Mouse (Mus musculus) embryonic facial prominence, embryonic 10.5 days (tissue): Measurements from ENCODE around the gene Lpp. TPM values are rescaled to one million over a fixed set of nuclear protein-coding genes. Genes with fewer than 3 reads are reported as not detected.

Source experiments
- DNase-seq: peaks from one replicate; pipeline ENCODE4 v3.0.0-alpha.2; 2017; ENCODE audit warnings: low spot score
- H3K27ac ChIP-seq: fragments of 300-500 bp; sonication (generic); replicated peaks from 2 replicates; pipeline ENCODE4 v1.5.1; 2016; ENCODE audit warnings: mild to moderate bottlenecking
- H3K27me3 ChIP-seq: fragments of 300-500 bp; sonication (generic); replicated peaks from 2 replicates; pipeline ENCODE4 v1.6.1; 2016; ENCODE audit warnings: low read depth, mild to moderate bottlenecking; ENCODE audit not compliant: poor library complexity, severe bottlenecking
- H3K36me3 ChIP-seq: fragments of 300-500 bp; sonication (generic); replicated peaks from 2 replicates; pipeline ENCODE4 v1.6.1; 2016; ENCODE audit warnings: mild to moderate bottlenecking, moderate library complexity
- H3K4me1 ChIP-seq: fragments of 300-500 bp; sonication (generic); 2 replicates; pipeline ENCODE4 v1.6.1; 2016
- H3K4me3 ChIP-seq: fragments of 300-500 bp; sonication (generic); 2 replicates; pipeline ENCODE4 v1.5.1; 2016; ENCODE audit warnings: mild to moderate bottlenecking, moderate library complexity
- H3K9me3 ChIP-seq: fragments of 300-500 bp; sonication (generic); 2 replicates; pipeline ENCODE4 v1.6.1; 2016; ENCODE audit warnings: mild to moderate bottlenecking
- WGBS: fragments of 180-500 bp; shearing (Covaris S2); methylation state at CpG from one replicate; pipeline ENCODE4 v1.1.7; 2016; 5-methylcytosine and 5-hydroxymethylcytosine counted together
- polyA plus RNA-seq: library from polyadenylated mRNA; unstranded; fragments of >200 nt; fragmentation: Nextera tagmentation; extraction: Ambion mirVana; gene quantifications from 2 replicates; pipeline ENCODE4 v1.2.1, GENCODE M21; 2016

Lpp gene
- polyA plus RNA-seq, 1 experiment from 2014 or later, result 43.5 TPM

- Histone ChIP-seq H3K4me3 (no peak overlapping the region), H3K36me3 (peaks cover 10% of the 10 kb centered on the region), H3K9me3 (no peaks in the 10 kb centered on the region), H3K27ac (no peak overlapping the region), H3K27me3 (no peaks in the 10 kb centered on the region), H3K4me1 (no peaks in the 10 kb centered on the region)
- 85% methylated on average over 2 of the region's 2 CpGs for WGBS
- no peak for DNase-seq
Measured at GRCm38 (mm10) chr16:24766596-24766995, 373.3 kb downstream of the Lpp start.

GRCm38 (mm10) chr16:24777053-24777452 lies 383.7 kb downstream of the Lpp start:
- H3K9me3 ChIP-seq, result no peaks in the 10 kb centered on the region
- no peaks in the 10 kb centered on the region for H3K36me3 ChIP-seq
- no peaks in the 10 kb centered on the region for H3K4me1 ChIP-seq
- H3K4me3 ChIP-seq, result no peak overlapping the region
- no peak overlapping the region for H3K27ac ChIP-seq
- H3K27me3 ChIP-seq, result no peaks in the 10 kb centered on the region
- 90% methylated on average over 2 of the region's 2 CpGs for WGBS
- no peak for DNase-seq

DNA sequence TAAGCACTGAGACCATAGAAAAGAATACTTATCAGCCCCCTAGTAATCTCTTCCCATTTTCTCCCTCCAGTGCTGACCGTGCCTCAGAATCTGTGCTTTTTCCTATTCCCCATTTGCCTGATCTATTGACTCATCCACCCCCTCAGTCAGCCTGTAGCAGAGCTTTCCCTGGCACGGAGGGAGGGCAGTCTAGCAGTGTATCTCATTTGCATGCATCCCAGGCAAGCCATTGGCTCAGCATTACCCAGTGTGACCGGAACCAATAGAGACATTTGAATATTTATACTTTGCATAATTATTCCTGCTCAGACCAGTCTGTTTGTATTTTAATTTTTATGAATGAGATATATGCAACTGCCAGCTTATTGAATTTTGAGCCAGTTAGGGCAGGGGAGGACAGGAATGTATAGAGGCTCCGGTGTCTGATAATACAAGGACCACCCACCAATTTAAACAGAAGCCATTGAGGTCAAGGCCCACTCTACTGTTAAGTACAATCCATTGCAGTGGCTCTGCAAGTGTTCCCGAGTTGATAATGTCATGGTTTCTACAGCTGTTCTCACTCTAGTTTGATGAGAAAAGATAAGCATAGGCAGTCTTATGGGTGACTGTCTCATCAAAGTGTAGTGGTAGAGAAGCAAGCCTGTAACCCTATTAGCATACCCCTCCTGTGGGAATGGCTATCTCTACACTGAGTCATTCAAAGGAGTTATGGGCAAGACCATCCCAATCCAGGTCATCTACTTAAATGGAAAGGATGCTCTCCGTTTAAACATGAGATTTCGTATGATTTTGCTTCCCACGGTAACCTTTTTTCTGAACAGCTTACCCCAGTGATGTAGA lies 385.3 kb downstream of the Lpp start:
- Histone ChIP-seq H3K27me3 (no peaks in the 10 kb centered on the region), H3K4me3 (no peak overlapping the region), H3K9me3 (no peaks in the 10 kb centered on the region), H3K27ac (no peak overlapping the region), H3K4me1 (no peaks in the 10 kb centered on the region), H3K36me3 (no peaks in the 10 kb centered on the region)
- no peak for DNase-seq
- 86% methylated on average over 8 of the region's 8 CpGs for WGBS

DNA sequence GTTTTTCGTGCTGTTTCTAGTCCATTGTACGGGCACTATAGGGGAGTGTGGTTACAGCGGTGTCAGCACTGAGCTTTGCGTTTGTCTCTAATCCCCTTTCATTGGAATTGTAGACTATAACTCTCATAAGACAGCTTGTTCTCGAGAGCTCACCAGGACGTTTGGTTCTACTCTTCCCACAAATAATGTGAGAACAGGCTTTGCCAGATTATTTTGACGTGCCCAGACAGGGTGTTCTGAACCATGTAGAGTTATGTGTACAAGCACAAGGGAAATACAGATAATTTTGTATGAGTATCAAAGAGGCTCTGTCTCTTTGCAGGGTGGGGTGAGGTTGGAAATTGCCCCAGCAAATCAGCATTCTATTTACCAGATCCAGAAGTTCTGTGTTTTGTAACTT lies 387.2 kb downstream of the Lpp start:
- H3K4me3 ChIP-seq, result no peak overlapping the region
- 79% methylated on average over 7 of the region's 7 CpGs for WGBS
- no peak for DNase-seq

DNA sequence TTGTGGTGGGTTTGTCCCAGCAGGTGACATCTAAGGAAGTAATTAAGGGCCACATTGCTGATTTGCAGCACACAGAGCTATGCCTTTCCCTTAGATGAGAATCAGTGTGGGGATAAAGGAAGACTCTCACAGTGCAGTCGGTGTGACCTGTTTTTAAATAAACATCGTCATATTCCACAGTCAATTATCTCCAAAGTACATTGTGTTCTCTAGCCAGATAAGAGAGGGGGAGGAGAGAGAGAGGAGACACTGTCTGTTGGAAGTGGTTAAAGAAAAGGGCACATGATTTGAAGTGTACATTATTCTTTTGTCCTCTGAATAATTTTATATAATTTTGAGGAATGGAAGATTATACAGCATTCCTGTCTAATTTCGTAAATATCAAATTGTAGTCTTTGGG lies 388.6 kb downstream of the Lpp start:
- WGBS, result 84% methylated on average over 3 of the region's 3 CpGs
- Histone ChIP-seq H3K4me3 (no peak overlapping the region), H3K9me3 (no peaks in the 10 kb centered on the region), H3K4me1 (no peaks in the 10 kb centered on the region), H3K27ac (no peak overlapping the region), H3K27me3 (no peaks in the 10 kb centered on the region), H3K36me3 (no peaks in the 10 kb centered on the region)
- no peak for DNase-seq

More for the DNA sequence above, 387.2 kb downstream of the Lpp start:
- no peaks in the 10 kb centered on the region for H3K4me1 ChIP-seq
- H3K9me3 ChIP-seq, result no peaks in the 10 kb centered on the region
- no peaks in the 10 kb centered on the region for H3K36me3 ChIP-seq
- H3K27ac ChIP-seq, result no peak overlapping the region
- H3K27me3 ChIP-seq, result no peaks in the 10 kb centered on the region

GRCm38 (mm10) chr16:24785651-24786050 lies 392.3 kb downstream of the Lpp start:
- no peak overlapping the region for H3K4me3 ChIP-seq
- H3K27ac ChIP-seq, result no peak overlapping the region
- DNase-seq, result no peak
- no peaks in the 10 kb centered on the region for H3K4me1 ChIP-seq
- no peaks in the 10 kb centered on the region for H3K9me3 ChIP-seq
- 82% methylated on average over 1 of the region's 1 CpGs for WGBS
- H3K27me3 ChIP-seq, result no peaks in the 10 kb centered on the region
- H3K36me3 ChIP-seq, result no peaks in the 10 kb centered on the region

GRCm38 (mm10) chr16:24788973-24789372 lies 395.7 kb downstream of the Lpp start:
- no peak for DNase-seq
- Histone ChIP-seq H3K4me1 (no peaks in the 10 kb centered on the region), H3K27ac (no peak overlapping the region), H3K9me3 (no peaks in the 10 kb centered on the region), H3K27me3 (no peaks in the 10 kb centered on the region), H3K4me3 (no peak overlapping the region), H3K36me3 (no peaks in the 10 kb centered on the region)
- WGBS, result 84% methylated on average over 3 of the region's 3 CpGs

GRCm38 (mm10) chr16:24791387-24791786 lies 398.1 kb downstream of the Lpp start:
- Histone ChIP-seq H3K4me3 (no peak overlapping the region), H3K27me3 (no peaks in the 10 kb centered on the region), H3K9me3 (no peaks in the 10 kb centered on the region), H3K4me1 (no peaks in the 10 kb centered on the region), H3K27ac (no peak overlapping the region), H3K36me3 (no peaks in the 10 kb centered on the region)
- whole genome bisulfite sequencing, result 99% methylated on average over 1 of the region's 1 CpGs
- no peak for DNase-seq

DNA sequence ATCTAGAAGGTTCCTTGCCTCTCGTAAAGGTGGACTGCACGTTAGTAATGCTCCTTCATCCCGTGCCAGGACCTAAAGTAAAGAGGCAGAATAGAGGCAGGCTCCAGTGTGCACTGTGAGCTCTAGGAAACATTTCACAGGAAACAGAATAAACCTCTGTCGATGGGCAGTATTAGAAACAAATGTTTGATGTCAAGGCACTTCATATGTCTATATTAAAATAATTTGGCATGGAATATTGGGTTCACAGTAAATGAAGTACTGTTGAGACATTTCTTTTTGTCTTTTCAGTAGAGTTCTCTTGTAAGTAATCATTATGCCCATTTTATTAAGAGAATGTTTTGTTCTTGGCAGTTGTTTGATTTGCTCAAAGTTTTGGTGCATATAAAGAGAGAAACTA lies 398.7 kb downstream of the Lpp start:
- no peak for DNase-seq
- Histone ChIP-seq H3K27me3 (no peaks in the 10 kb centered on the region), H3K27ac (no peak overlapping the region), H3K36me3 (no peaks in the 10 kb centered on the region), H3K4me3 (no peak overlapping the region), H3K9me3 (no peaks in the 10 kb centered on the region), H3K4me1 (no peaks in the 10 kb centered on the region)
- WGBS, result 92% methylated on average over 4 of the region's 4 CpGs

GRCm38 (mm10) chr16:24792836-24793235 lies 399.5 kb downstream of the Lpp start:
- no peaks in the 10 kb centered on the region for H3K27me3 ChIP-seq
- H3K27ac ChIP-seq, result no peak overlapping the region
- DNase-seq, result no peak
- H3K9me3 ChIP-seq, result no peaks in the 10 kb centered on the region
- H3K4me1 ChIP-seq, result no peaks in the 10 kb centered on the region
- no peak overlapping the region for H3K4me3 ChIP-seq
- 86% methylated on average over 4 of the region's 4 CpGs for WGBS
- no peaks in the 10 kb centered on the region for H3K36me3 ChIP-seq

DNA sequence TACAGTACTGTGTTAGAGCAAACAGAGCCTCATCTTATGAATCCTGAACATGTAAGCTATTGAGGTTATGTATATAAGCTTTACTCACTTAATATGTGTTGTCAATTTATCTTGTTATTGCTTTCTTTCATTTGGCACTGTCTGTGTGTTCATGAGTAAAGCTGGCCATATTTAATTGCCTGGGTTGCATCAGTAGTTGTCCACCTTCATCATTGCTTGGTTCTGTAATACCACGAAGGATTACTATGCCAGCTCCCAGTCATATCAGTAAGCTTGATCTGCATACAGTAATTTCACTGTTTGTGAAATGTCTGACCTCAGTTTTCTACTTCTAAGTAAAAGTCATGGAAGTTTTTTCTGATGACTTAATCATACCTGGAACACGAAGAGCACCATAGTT lies 401.4 kb downstream of the Lpp start:
- no peak for DNase-seq
- Histone ChIP-seq H3K27me3 (no peaks in the 10 kb centered on the region), H3K36me3 (no peaks in the 10 kb centered on the region), H3K9me3 (no peaks in the 10 kb centered on the region), H3K27ac (no peak overlapping the region), H3K4me3 (no peak overlapping the region), H3K4me1 (no peaks in the 10 kb centered on the region)
- WGBS, result 82% methylated on average over 2 of the region's 2 CpGs

- 93% methylated on average over 4 of the region's 4 CpGs for WGBS
- H3K27me3 ChIP-seq, result no peaks in the 10 kb centered on the region
- H3K4me3 ChIP-seq, result no peak overlapping the region
- no peak for DNase-seq
- H3K36me3 ChIP-seq, result no peaks in the 10 kb centered on the region
- H3K27ac ChIP-seq, result no peak overlapping the region
- no peaks in the 10 kb centered on the region for H3K9me3 ChIP-seq
- no peaks in the 10 kb centered on the region for H3K4me1 ChIP-seq
Measured at GRCm38 (mm10) chr16:24801355-24801754, 408.0 kb downstream of the Lpp start.

DNA sequence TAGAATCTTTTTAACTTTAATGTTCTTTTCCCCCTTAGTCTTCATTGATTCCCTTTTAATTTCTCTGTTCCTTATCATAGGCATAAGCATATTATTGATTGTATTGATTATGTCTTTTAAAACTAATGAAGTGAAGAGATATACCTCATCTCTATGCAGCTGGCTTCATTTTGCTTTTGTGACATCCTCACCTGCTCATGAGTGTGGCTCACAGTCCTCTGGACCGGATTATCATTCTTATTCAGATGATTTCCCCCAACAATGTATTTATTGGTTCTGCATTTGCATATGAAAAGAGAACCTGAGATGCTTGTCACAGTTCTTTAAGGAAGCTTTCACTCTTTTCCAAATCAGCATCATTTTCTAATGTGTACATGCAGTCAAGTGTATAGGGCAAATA lies 408.5 kb downstream of the Lpp start:
- no peak for DNase-seq
- 61% methylated on average over 1 of the region's 1 CpGs for WGBS

More for the DNA sequence above, 408.5 kb downstream of the Lpp start:
- Histone ChIP-seq H3K4me3 (no peak overlapping the region), H3K36me3 (no peaks in the 10 kb centered on the region), H3K9me3 (no peaks in the 10 kb centered on the region), H3K27ac (no peak overlapping the region), H3K4me1 (no peaks in the 10 kb centered on the region), H3K27me3 (no peaks in the 10 kb centered on the region)
